Mouse (Mus musculus): ENCODE results near the gene Epb41.
A peak's percentile ranks its signal among the peaks of the same experiment; 100 is the strongest.

Gene Epb41

GRCm38 (mm10) chr4:132007123-132007522 is 68.0 kb downstream of the Epb41 start:
- DNase-seq (ENCODE audit: low spot score): no peak

DNA sequence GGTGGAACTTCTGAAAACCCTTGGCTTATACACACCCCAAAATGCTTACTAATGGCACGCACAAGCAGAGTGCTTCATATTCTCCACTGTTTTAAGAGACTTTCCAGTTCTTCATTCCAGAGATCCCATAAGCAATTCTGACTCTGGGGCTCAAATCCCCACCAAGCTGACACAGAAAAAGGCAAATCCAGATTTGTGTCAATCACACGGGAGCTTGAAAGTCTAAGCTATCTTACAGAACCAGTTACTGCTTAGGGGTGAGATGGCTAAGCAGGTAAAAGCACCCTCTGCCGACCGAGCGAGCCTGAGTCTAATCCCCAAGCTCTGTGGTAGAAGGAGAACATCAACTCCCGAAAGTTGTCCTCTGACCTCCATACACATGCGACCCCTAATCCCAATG is 76.5 kb downstream of the Epb41 start:
- no peak for DNase-seq (ENCODE audit: low spot score)

GRCm38 (mm10) chr4:131997476-131997875 is 77.6 kb downstream of the Epb41 start:
- DNase-seq (ENCODE audit: low spot score): no peak

GRCm38 (mm10) chr4:131996985-131997384 is 78.1 kb downstream of the Epb41 start:
- DNase-seq (ENCODE audit: low spot score): peak; percentile 36

DNA sequence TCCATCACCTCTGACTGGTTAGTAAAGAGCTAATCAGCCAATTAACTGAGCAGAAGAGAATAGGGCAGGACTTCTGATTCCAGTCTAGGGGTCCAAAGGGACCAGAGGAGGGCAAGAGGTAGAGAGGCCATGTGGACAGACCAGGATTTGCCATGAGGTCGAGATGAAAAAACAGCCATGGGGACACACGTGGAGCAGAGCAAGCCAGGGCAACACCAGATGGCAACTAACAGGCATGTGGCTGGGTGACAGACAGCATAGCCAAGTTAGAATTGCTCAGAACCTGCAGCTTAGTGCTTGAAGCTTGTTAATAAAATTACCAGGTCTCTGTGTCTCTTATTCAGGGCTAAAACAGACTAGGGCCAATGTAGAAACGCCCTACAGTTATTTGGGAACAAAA is 81.3 kb downstream of the Epb41 start:
- no peak for DNase-seq (ENCODE audit: low spot score)

GRCm38 (mm10) chr4:131982881-131983538 is 92.1 kb downstream of the Epb41 start:
- DNase-seq (ENCODE audit: low spot score): peak; percentile 83

- DNase-seq (ENCODE audit: low spot score): no peak
Measured at GRCm38 (mm10) chr4:131981755-131982154, 93.4 kb downstream of the Epb41 start.

GRCm38 (mm10) chr4:131977201-131977600 is 97.9 kb downstream of the Epb41 start:
- DNase-seq (ENCODE audit: low spot score): peak; percentile 89

GRCm38 (mm10) chr4:131970244-131970853 is 104.8 kb downstream of the Epb41 start:
- no peak for DNase-seq (ENCODE audit: low spot score)

DNA sequence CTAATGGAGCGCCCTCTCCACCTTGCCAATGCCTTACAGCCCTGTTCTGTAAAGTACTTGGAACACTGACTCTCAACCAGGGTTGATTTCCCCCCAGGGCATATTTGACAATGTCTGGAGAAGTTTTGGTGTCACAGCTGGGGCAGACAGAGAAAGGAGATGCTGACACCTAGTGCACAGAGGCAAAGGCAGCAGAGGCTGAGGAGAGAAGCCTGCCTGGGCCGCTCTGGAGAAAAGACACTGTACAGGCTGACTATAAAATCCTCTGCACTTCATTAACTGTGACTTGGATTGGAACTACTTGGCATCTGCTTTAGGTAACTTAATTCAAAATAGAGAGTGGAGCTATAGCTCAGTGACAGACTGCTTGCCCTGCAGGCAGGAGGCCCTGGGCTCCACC is 106.2 kb downstream of the Epb41 start:
- no peak for DNase-seq (ENCODE audit: low spot score)

GRCm38 (mm10) chr4:131957161-131957560 is 118.0 kb downstream of the Epb41 start:
- DNase-seq (ENCODE audit: low spot score): no peak

DNA sequence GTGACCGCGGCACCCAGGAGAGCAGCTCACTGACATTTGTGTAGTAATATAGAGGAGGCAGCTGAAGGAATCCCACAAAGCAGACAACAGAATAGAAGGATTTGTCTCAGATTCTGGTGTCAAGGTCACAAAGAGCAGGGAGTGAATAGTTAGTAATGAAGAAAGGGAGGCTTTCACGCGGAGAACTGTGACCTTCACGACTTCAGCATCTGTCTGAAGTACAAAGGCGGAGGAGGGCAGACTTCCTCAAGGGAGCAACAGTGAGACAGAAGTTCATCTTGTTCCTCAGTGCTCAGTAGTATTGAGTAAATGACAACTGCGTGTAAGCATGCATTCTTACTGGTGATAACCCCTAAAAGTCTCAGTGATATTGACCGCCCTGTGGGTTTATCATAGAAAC is 124.5 kb downstream of the Epb41 start:
- DNase-seq (ENCODE audit: low spot score): no peak

GRCm38 (mm10) chr4:131949903-131950302 is 125.2 kb downstream of the Epb41 start:
- no peak for DNase-seq (ENCODE audit: low spot score)

DNA sequence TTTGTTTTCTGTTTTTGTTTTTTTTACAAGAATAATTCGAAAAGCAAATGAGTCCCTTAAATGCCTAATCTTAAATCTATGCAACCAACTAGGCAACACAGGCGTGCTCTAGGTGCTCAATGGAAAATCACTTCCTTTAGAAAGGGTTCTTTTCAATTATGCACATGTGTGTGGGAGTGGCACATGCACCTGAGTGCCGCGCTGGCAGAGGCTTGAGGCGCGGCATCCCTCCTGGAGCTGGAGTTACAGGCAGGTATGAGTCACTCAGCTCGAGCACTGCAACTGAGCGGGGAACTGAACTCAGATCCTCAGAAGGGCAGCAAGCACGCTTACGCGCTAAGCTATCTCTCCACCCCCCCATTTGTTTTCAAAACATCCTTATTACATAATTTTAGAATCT is 127.3 kb downstream of the Epb41 start:
- no peak for DNase-seq (ENCODE audit: low spot score)

- DNase-seq (ENCODE audit: low spot score): no peak
Measured at GRCm38 (mm10) chr4:131940846-131941245, 134.3 kb downstream of the Epb41 start.

- no peak for DNase-seq (ENCODE audit: low spot score)
Measured at GRCm38 (mm10) chr4:131939459-131939858, 135.7 kb downstream of the Epb41 start.

GRCm38 (mm10) chr4:131929146-131929545 is 146.0 kb downstream of the Epb41 start:
- DNase-seq (ENCODE audit: low spot score): no peak

GRCm38 (mm10) chr4:131924096-131924810 is 150.9 kb downstream of the Epb41 start:
- DNase-seq (ENCODE audit: low spot score): no peak

GRCm38 (mm10) chr4:131922404-131922803 is 152.7 kb downstream of the Epb41 start:
- no peak for DNase-seq (ENCODE audit: low spot score)

DNA sequence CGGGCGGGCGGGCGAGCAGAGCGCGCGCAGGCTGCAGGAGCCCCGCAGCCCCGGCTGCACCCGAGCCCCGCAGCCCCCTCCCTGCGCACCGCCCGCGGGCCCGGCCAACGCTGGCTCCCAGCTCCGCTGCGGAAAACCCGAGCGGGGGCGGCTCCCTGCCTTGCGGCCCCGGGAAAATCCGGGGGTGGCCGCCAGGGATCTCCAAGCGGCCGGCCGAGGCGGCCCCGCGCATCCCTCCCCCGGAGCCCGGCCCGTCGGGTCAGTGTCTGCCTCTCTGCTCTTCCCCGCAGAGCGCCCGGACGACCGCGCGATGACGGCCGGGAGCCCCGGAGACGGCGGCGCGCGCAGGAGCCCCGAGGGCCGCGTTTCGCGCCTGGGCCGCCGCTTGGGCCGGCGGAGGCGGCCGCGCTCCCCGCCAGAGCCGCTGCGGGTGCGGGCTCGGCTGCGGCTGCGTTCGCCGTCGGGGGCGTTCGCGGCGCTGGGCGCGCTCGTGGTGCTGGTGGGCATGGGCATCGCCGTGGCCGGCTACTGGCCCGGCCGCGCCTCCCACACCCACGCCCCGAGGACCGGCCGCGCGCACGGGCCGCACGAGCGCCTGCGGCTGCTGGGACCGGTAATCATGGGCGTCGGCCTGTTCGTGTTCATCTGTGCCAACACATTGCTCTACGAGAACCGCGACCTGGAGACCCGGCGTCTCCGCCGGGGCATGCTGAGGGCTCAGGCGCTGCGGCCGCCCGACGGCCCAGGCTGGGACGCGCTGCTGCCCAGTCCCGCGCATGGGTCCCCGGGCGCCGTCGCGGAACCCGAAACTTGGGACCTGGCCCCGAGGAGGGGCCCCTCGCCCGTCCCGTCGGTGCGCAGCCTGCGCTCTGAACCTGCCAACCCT is 153.4 kb downstream of the Epb41 start, which contains the start of gene Tmem200b:
Gene Tmem200b, plus strand, starts transcription at position 311 of the 886 bp plus-strand sequence.
- DNase-seq (ENCODE audit: low spot score): no peak

DNA sequence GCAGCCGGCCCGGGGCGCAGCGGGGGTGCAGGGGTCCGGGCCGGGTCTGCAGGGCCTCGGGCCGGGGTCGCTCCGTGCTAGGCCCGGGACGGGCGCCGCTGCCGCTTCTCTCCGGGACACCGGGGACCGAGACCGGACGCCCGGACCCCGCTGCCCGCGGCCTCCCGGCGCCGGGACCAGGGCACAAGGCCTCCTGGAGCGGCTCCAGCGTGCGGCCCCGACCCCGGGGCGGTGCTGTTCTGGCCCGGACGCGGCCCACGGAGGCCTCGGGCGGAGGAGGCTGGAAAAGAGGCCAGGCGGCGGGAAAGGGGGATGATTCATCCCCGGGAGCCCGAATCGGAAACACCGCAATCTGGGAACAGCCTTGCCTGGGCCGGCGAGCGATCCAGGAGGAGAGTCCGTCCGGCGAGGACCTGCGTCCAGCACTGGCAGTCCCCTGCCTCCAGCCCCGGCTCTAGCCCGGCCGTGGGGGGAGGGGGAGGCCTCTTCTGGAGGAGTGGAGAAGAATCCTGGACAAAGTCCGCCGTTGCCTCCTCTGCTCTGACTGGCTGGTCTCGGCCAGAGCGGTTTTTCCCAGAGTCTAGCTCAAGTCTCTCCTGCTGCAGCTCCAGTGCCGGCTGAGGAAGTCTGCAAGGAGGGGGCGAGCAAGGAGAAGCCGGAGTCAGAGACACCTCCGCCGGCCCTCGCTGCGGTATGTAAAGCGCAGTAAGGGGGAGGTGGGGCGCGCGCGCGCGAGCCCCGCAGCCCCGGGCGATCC is 154.3 kb downstream of the Epb41 start:
- peak; percentile 46 for DNase-seq (ENCODE audit: low spot score)
